Mouse (Mus musculus) right cerebral cortex, postnatal 25 days (tissue): Measurements from ENCODE around the gene Tigar.

Experiments
- DNase-seq: peaks from one replicate; pipeline ENCODE4 v3.0.0; 2022

Tigar gene

GRCm38 (mm10) chr6:127109402-127109930, at the start of gene Tigar:
Tigar (minus strand) TSS chr6:127109557.
- DNase-seq, result peak; percentile 95

- no peak for DNase-seq
Measured at GRCm38 (mm10) chr6:127157321-127157720, 48.0 kb upstream of the Tigar start.

GRCm38 (mm10) chr6:127155468-127155867, 46.1 kb upstream of the Tigar start:
- DNase-seq, result no peak

- DNase-seq, result no peak
Measured at GRCm38 (mm10) chr6:127154708-127155268, 45.4 kb upstream of the Tigar start.

DNA sequence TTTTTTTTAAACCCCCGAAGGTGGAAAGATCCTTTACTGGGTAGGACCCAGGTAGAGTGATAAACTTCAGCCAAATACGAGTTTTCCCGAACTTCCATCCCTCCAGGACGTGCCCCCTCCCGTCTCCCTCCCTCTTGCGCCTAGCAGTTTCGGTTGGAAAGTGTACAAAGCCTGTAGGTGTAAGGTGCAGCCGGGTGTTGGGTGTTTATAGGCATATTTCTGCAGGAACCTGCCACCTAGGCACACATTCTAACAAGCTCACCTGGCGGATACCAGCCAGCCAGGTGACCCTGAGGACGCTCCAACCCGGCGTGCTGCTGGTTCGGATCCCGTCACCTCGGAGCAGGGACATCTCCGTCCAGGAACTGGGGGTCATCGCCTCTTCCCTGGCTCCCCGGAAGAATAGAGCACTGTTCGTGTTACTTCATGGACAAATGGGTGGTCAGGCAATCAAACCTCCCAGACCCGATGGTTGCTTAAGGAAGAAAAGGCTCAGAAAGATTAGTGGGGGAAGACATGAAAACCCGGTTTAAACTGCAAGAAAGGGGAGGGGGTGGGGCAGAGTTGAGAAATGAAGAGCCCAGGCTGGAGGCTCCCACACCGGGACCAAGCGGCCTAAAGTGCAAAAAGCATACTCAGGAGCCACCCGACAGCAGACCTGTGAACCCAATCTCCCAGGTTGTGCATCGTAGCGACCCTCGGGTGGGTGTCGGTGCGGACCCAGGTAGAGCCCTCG, 44.8 kb upstream of the Tigar start:
- DNase-seq, result no peak

DNA sequence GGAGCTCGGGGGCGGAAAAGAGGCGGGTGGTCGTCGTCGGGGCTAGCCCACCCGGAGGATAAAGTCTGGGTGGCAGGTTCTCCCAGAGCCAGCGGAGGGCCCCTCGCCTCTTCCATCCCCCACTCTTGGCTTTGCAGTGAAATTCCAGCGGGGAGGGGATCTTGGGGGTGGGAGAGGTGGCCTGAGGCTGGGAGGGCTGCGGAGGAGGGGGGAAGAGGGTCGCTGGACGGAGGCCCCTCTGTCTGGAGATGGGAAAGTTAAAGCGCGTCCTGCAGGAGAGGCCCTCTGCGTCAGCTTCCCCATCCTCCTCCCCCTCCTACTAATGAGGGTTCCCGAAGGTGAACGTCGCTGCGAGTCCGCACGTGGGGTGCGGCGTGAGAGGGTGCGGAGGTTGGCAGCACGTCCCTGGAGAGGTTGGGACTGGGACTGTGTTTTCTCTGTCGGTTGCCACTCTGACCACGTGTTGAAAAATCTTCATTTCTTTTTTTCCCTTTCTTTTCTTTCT, 44.0 kb upstream of the Tigar start:
- peak; percentile 17 for DNase-seq

DNA sequence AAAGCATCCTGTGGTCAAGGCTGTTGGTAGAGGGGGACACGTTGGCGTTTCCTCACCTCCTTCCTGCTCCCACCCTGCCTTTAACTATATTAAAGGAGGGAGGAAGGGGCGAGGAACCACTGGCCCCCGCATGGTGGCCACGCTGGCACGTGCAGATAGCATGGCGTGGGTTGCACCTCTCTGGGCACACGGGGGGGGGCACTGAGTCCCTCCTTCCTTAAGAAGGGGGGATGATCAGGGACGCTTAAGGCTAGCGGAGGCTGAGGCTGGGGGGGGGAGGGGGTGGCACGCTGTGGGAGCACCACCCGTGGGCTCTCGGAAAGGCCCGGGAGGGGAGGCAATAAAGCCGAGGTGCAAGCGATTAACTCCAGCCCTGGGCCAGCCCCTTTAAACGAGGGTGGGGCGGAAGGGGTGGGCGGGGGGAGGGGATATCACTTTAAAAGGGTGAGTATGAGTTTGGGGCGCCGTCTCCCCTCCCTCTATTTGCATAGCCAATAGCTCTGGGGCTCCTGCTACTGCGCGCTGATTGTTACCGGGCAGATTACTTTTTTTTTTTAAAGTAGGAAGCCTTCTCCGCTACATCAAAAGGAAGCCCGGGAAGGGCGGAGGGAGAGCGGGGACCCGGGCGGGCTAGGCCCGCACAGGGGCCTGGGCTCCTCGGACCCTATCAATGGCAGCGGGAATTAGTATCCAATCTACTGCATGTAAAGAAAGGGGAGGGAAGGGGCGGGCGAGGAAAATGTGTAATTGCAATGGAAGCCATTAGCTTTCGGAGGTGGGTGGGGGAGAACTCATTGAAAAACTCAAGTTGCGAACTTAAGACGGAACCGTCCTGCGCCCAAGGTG, 43.0 kb upstream of the Tigar start, which contains the start of gene Ccnd2:
TSS of gene Ccnd2 (minus strand) at position 88 of the 846 bp plus-strand sequence.
- peak; percentile 55 for DNase-seq

GRCm38 (mm10) chr6:127151565-127152105, 42.3 kb upstream of the Tigar start:
- peak; percentile 41 for DNase-seq

- peak; percentile 74 for DNase-seq
Measured at GRCm38 (mm10) chr6:127150663-127151564, 41.6 kb upstream of the Tigar start.

- peak; percentile 60 for DNase-seq
Measured at GRCm38 (mm10) chr6:127149944-127150662, 40.7 kb upstream of the Tigar start.

DNA sequence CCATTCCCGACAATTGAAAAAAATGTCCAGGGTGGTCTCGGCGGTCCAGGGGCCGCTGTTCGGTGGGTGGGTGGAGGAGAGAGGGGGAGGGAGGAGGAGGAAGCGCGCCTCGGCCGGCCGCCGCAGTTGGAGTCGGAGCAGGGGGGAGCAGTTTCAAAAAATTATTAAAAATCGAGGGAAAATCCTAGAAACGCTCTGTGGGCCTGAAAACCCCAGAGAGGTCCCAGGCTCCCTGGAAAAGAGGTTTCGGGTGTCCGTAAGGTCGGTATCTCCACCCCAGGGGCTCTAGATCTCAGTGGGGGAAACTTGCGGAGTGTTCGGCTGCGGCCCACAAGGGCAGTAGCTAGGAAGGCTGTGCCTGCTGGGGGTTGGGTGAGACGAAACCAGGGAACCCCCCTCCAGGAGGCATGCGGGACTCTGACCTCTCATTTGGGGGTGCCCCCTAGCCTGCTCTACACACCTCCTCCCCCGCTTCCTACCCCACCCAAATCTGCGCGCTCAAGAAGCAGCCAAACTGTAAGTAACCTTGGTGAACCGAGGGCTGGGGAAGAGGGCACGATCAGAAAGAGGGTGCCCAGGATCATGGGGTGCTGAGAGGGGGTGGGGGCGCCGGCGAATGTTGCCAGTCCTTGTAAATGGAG, 40.1 kb upstream of the Tigar start:
- peak; percentile 35 for DNase-seq

GRCm38 (mm10) chr6:127148526-127149302, 39.4 kb upstream of the Tigar start:
- DNase-seq, result peak; percentile 22

GRCm38 (mm10) chr6:127147665-127148064, 38.3 kb upstream of the Tigar start:
- peak; percentile 81 for DNase-seq

- DNase-seq, result no peak
Measured at GRCm38 (mm10) chr6:127146322-127146947, 37.1 kb upstream of the Tigar start.

GRCm38 (mm10) chr6:127145464-127146190, 36.3 kb upstream of the Tigar start:
- no peak for DNase-seq

- no peak for DNase-seq
Measured at GRCm38 (mm10) chr6:127143576-127144288, 34.4 kb upstream of the Tigar start.

DNA sequence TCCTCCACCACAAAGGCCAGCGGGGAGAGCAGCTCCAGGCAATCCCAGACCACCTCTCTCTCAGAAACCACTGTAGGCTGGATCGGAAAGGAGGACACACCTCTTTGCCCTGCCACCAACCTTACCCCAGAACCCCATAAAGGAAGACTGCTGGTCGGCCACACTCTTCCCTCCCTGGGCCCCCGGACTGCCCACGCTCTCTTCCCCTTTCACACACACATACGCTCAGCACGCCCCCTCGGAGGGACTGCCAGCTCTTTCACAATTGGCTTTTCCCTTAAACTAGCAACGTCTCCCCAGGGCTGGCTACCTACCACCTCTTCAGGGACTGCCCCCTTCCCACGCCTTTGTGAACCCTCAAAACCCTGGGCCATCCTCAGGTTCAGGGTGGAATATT, 33.8 kb upstream of the Tigar start:
- DNase-seq, result no peak
